18 mouse cellular contexts compared by ENCODE assay signal in the genomic region with DNA sequence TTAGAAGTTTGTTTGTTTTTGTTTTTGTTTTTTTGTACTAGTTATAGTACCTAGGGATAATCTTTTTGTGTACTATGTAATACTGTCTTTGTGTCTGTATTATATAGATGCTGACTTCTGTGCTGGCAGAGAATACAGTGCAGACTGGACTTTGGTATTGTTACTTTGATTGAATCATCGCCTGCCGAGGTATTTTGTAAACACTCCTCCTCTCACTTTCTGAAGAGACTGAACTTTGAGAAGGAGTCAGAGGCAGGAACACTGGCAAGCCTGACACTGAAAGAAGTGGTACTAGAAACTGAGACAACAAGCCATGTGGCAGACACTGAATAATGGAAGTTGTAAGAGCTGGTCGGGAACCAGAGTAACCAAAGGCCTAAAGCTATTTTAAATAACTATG. TPM values are rescaled to one million over a fixed set of nuclear protein-coding genes. Genes with fewer than 3 reads are reported as not detected.
DNase-seq lines count a peak whose midpoint lies in the region; ATAC-seq and TF ChIP-seq lines count a peak whose summit lies in the region.
"Had no signal": no experiment of that assay in that cellular context is flagged by ENCODE, and none has a peak within 500 bp of the region (broad histone marks: within the 10 kb centered on the region; RNA-seq: fewer than 3 reads in every experiment).

No protein-coding gene starts in this region.

- H3K9me3 ChIP-seq in liver, embryonic 12.5 days (replicated peaks), result no peaks in the 10 kb centered on the region
- H3K9me3 ChIP-seq: embryonic facial prominence, embryonic 13.5 days; forebrain, embryonic 12.5 days; heart, embryonic 12.5 days; hindbrain, embryonic 10.5 days had no signal

- H3K4me1 ChIP-seq in liver, adult 2 months (ENCODE audit: control insufficient read depth, insufficient read depth, low read length), result peaks cover 12% of the 10 kb centered on the region
- H3K4me1 ChIP-seq in liver, embryonic 12.5 days, result peaks cover 49% of the 10 kb centered on the region
- H3K4me1 ChIP-seq: hindbrain, embryonic 10.5 days had no signal

- peak; percentile 34 to 60 for DNase-seq in kidney, adult 8-10 months
- DNase-seq in kidney, postnatal 4 days, result no peak
- peak; percentile 83 for DNase-seq in liver, adult 2 months (ENCODE audit: extremely low read depth, low read depth, low spot score)
- peak; percentile 18 for DNase-seq in lung, postnatal 36 days
- no peak for DNase-seq in lung, postnatal 14 days
- no peak for DNase-seq in gastrocnemius, adult 18-20 months (ENCODE audit: low spot score)
- DNase-seq: adrenal gland, adult 2 months; adrenal gland, postnatal 25 days; cerebellum, adult 18-20 months; cerebellum, adult 9-11 months; cerebellum, postnatal 36 days; gastrocnemius, postnatal 14 days had no signal

- no peak for ATAC-seq in liver, embryonic 12.5 days
- ATAC-seq: forebrain, embryonic 16.5 days had no signal

- peaks cover 24% of the 10 kb centered on the region for H3K36me3 ChIP-seq in liver, adult 2 months (ENCODE audit: control insufficient read depth, insufficient read depth, low read length)
- peaks cover 51% of the 10 kb centered on the region for H3K36me3 ChIP-seq in liver, embryonic 12.5 days

- no peak for TF ChIP-seq CTCF in liver, adult 2 months (IDR thresholded peaks at IDR 0.05; ENCODE audit: low read depth, low read length)

- no peak for TF ChIP-seq POLR2A in liver, adult 2 months (IDR thresholded peaks at IDR 0.05; ENCODE audit: extremely low read depth, insufficient read depth, low read length)

- no peak overlapping the region for H3K4me2 ChIP-seq in liver, embryonic 12.5 days
- H3K4me2 ChIP-seq: embryonic facial prominence, embryonic 13.5 days; forebrain, embryonic 12.5 days; heart, embryonic 12.5 days had no signal

- no peak overlapping the region for H3K4me3 ChIP-seq in liver, adult 2 months (ENCODE audit: insufficient read depth, low read depth, low read length)
- no peak overlapping the region for H3K4me3 ChIP-seq in liver, embryonic 12.5 days
- H3K4me3 ChIP-seq: embryonic facial prominence, embryonic 13.5 days; forebrain, embryonic 12.5 days; heart, embryonic 12.5 days; hindbrain, embryonic 10.5 days had no signal

- peak overlapping the region; percentile 15 for H3K27ac ChIP-seq in liver, adult 2 months (replicated peaks; ENCODE audit: insufficient read depth, low read depth, low read length)
- H3K27ac ChIP-seq in liver, embryonic 12.5 days, result no peak overlapping the region
- H3K27ac ChIP-seq: embryonic facial prominence, embryonic 13.5 days; forebrain, embryonic 12.5 days; hindbrain, embryonic 10.5 days had no signal

- H3K9ac ChIP-seq in liver, adult 2 months (ENCODE audit: low read depth, low read length), result no peak overlapping the region
- no peak overlapping the region for H3K9ac ChIP-seq in liver, embryonic 12.5 days
- H3K9ac ChIP-seq: embryonic facial prominence, embryonic 13.5 days; forebrain, embryonic 12.5 days; heart, embryonic 12.5 days had no signal

- 17% methylated on average over 3 of the region's 3 CpGs for WGBS in liver, adult 2 months
- 76% methylated on average over 3 of the region's 3 CpGs for WGBS in liver, embryonic 12.5 days (ENCODE audit: insufficient replicate concordance)

- H3K27me3 ChIP-seq in liver, adult 2 months (ENCODE audit: control insufficient read depth, insufficient read depth, low read length), result no peaks in the 10 kb centered on the region
- no peaks in the 10 kb centered on the region for H3K27me3 ChIP-seq in liver, embryonic 12.5 days (replicated peaks)
- H3K27me3 ChIP-seq: embryonic facial prominence, embryonic 13.5 days; forebrain, embryonic 12.5 days; heart, embryonic 12.5 days had no signal

- peaks cover 25% of the 10 kb centered on the region for H3K79me2 ChIP-seq in liver, adult 2 months (ENCODE audit: control insufficient read depth, insufficient read depth, low read length)

RNA-seq across cellular contexts. Expression of a gene that starts 6.8 kb away (rescaled TPM):
- 34.6 and 35.6 TPM in 2 replicates for total RNA-seq in liver, adult 2 months (2014; rRNA removed)
- 29.6 and 30.1 TPM in 2 replicates for polyA plus RNA-seq in liver, adult 2 months (2012; rRNA removed)
- 41.9 and 43.4 TPM in 2 replicates for polyA plus RNA-seq in liver, embryonic 12.5 days (2016; fragmentation: Nextera tagmentation; extraction: Ambion mirVana)
- 100 to 1,000 TPM; 690 to 739 TPM for total RNA-seq in gastrocnemius, adult 18-20 months (2021)

RNA-seq across cellular contexts. Expression of a gene that starts 10.6 kb away (rescaled TPM):
- 26.2 and 31.3 TPM in 2 replicates for total RNA-seq in liver, adult 2 months (2014; rRNA removed)
- 5.1 and 5.3 TPM in 2 replicates for polyA plus RNA-seq in liver, adult 2 months (2012; rRNA removed)
- polyA plus RNA-seq in liver, embryonic 12.5 days (2016; fragmentation: Nextera tagmentation; extraction: Ambion mirVana), result 48.5 and 49.6 TPM in 2 replicates
- 10 to 100 TPM; 46.6 to 47.3 TPM for total RNA-seq in gastrocnemius, adult 18-20 months (2021)

RNA-seq across cellular contexts. Expression of a gene that starts 52.3 kb away (rescaled TPM):
- 8.2 and 8.7 TPM in 2 replicates for total RNA-seq in liver, adult 2 months (2014; rRNA removed)
- 1.8 and 2.2 TPM in 2 replicates for polyA plus RNA-seq in liver, adult 2 months (2012; rRNA removed)
- 21.7 and 21.8 TPM in 2 replicates for polyA plus RNA-seq in liver, embryonic 12.5 days (2016; fragmentation: Nextera tagmentation; extraction: Ambion mirVana)
- 1 to 10 TPM; 6.6 to 6.7 TPM for total RNA-seq in gastrocnemius, adult 18-20 months (2021)

RNA-seq across cellular contexts. Expression of a gene that starts 52.5 kb away (rescaled TPM):
- 8.7 and 10.1 TPM in 2 replicates for total RNA-seq in liver, adult 2 months (2014; rRNA removed)
- 6.3 and 7.0 TPM in 2 replicates for polyA plus RNA-seq in liver, adult 2 months (2012; rRNA removed)
- polyA plus RNA-seq in liver, embryonic 12.5 days (2016; fragmentation: Nextera tagmentation; extraction: Ambion mirVana), result 16.0 and 18.0 TPM in 2 replicates
- 10 to 100 TPM; 12.6 to 12.9 TPM for total RNA-seq in gastrocnemius, adult 18-20 months (2021)

Comparison
In these comparisons a context has a peak if more than half of its experiments do, and no peak if none do; other contexts are left out.
1. DNase-seq: peak in kidney, adult 8-10 months (2 of 2), liver, adult 2 months (single experiment) and lung, postnatal 36 days (single experiment); none in kidney, postnatal 4 days (0 of 2), lung, postnatal 14 days (single experiment) and gastrocnemius, adult 18-20 months (single experiment).
2. RNA of a gene that starts 6.8 kb away (total RNA-seq): 690 to 739 TPM in gastrocnemius, adult 18-20 months; 34.6 to 35.6 TPM in liver, adult 2 months; every median in the first group is over 10 times any median in the second.